Mouse (Mus musculus) CD4-positive, CD25-positive, alpha-beta regulatory T cell, adult 2 months (primary cell): ENCODE measurements around the gene Glmp.
"Not testable (repeated sequence)": the region's sequence is repeated elsewhere in the genome, so short reads cannot be mapped to it uniquely, and the experiment has no call there.

Experiments
- DNase-seq: peaks from one replicate; pipeline ENCODE4 v3.0.0-alpha.2; 2012; ENCODE audit warnings: low read depth, low spot score

Gene Glmp

GRCm38 (mm10) chr3:88375750-88376626 is 51.2 kb downstream of the Glmp start:
- peak; percentile 68 for DNase-seq

GRCm38 (mm10) chr3:88376644-88377043 is 51.8 kb downstream of the Glmp start:
- DNase-seq, result not testable (repeated sequence)

- not testable (repeated sequence) for DNase-seq
These were observed 53.8 kb downstream of the Glmp start, which contains the start of gene Bglap2 for GRCm38 (mm10) chr3:88378599-88378998. Bglap2 (minus strand) TSS chr3:88378699.
